Mouse (Mus musculus): ENCODE results near the gene Klhl5. TPM values are rescaled to one million over a fixed set of nuclear protein-coding genes. Genes with fewer than 3 reads are reported as not detected.
A peak's percentile ranks its signal among the peaks of the same experiment; 100 is the strongest.

The Klhl5 gene
- total RNA-seq (2021), result 10 to 100 TPM; 40.9 to 45.3 TPM

DNA sequence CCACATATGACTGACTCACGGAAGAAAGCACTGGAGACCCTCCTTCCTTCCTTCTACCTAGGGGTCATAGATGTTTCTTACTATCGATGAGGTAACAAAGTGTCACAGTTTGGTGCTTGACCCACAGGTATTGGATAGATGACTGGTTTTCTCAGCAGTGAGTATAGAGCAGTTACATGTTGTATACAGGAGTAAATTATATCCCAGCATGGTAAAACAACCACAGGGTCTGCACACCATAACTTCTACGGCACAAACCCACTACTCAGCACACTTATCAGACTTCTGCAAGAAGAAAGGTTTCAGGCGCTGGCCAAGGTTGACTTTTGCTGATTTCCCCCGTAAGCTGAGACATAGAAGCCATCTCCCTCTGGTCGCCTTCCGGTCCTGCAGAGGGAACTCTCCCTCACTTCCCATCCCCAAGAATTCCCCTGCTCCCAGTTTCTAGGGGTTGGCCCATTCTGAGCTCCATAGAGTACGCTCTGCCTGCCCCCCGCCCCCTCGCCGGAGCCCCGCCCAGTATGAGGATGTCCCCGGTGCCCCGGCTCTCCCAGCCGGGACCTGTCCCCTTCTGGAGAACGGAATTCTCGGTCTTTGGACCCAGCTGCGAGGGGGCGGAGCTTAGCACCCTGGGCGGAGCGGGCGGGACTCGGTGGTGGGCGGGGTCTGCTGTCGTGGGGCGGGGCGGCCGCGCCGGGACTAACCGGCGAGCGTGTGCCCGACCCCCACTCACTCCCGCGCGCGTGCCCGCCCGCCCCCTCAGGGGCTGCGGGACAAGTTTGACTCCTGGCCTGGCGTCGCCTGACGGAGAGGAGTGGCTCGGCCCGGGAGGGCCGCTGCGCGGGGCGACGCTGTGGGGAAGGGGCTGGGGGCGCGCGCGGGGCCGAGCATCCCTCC, at the start of gene Klhl5:
TSS of gene Klhl5 (plus strand) at position 664 of the 897 bp plus-strand sequence.
- peak; percentile 78 to 82 for DNase-seq (ENCODE audit: low spot score in 2 of 2)
- intact Hi-C loops (cut with DNase I), result no loop called here

- intact Hi-C loops (cut with DNase I), result no loop called here
- no peak for DNase-seq (ENCODE audit: low spot score in 2 of 2)
Measured at GRCm38 (mm10) chr5:65057596-65057995, 49.7 kb upstream of the Klhl5 start.

- DNase-seq (ENCODE audit: low spot score in 2 of 2), result no peak
- intact Hi-C loops (cut with DNase I), result no loop called here
Measured at GRCm38 (mm10) chr5:65059806-65060205, 47.5 kb upstream of the Klhl5 start.

DNA sequence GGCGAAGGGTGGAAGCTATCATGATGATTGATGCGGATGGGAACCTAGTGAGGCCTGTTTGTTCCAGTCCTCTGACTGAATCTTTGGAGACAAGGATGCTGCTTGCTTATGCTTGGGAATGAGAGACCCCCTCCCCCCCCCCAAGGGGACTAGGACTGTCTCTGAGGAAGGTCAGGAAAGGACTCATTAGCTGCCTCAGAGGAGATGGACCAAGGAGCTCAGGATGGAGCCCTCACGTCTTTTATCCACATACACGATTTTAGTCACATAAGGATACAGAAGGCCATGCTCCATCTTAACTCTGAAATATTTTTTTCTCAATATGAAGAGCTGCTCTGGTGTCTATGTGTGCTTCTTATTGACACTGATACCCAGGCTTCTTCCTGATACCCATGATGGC, 45.1 kb upstream of the Klhl5 start:
- intact Hi-C loops (cut with DNase I), result no loop called here
- no peak for DNase-seq (ENCODE audit: low spot score in 2 of 2)

DNA sequence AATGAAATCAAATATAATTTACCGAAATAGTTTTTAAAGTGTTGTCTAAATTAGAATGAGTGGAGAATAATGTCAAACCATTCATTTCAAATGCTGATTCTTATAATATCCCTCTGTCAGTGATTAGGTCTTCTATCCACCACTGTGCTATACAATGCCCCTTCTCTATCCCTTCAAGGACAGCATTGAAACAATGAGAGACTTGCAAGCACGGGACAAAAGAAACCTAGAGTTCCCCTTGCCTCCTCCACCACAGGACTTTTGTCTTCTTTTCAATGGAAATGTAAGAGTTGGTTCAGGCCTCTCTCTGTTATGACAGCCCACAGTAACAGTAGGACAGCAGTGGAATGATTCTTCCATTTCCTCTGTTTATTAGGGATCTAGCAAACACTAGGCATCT, 44.1 kb upstream of the Klhl5 start:
- intact Hi-C loops (cut with DNase I), result no loop called here
- DNase-seq (ENCODE audit: low spot score in 2 of 2), result no peak

GRCm38 (mm10) chr5:65068166-65068565, 39.2 kb upstream of the Klhl5 start:
- intact Hi-C loops (cut with DNase I), result no loop called here
- DNase-seq (ENCODE audit: low spot score in 2 of 2), result no peak

DNA sequence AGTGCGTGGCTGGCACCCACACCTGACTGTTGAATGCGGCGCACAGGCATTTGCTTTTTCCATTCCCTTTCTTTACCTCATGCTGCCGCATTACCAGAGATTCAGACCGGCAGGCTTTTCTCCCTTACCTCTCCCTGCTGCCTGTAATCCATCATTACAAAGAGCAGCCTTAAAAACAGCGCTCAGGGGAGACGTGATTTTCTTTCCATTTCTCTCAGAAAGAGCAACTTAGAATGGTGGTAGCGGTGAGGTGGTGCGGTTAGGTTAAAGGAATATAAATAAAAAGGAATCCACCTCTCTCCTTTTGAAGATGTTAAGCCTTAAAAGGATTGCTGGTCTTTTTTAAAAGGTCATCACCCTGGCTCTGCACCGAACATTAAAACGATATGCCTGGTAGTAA, 37.5 kb upstream of the Klhl5 start:
- intact Hi-C loops (cut with DNase I), result no loop called here
- DNase-seq (ENCODE audit: low spot score in 2 of 2), result no peak

DNA sequence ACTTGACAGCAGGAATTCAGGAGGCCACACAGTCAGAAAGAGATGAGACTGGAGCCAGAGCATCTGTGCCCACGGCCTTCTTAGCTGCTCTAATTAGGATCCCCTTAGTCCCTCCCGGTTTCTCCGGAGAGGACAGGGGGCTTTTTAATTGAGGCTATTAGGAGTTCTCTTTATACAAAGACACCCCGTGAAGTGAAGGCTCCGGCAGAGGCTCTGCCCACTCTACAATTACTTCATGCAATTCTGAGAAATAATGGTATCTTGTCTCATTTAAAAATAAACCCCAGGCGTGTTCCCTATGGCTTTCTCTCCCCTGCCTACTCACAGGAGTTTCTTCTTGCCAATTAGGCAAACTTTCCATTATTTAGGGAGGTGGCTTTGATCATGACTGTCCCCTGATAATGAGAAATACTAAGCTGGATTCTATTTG, 35.6 kb upstream of the Klhl5 start:
- intact Hi-C loops (cut with DNase I), result no loop called here
- peak in 1 of 2 experiments; percentile 14 for DNase-seq (ENCODE audit: low spot score in 2 of 2)

DNA sequence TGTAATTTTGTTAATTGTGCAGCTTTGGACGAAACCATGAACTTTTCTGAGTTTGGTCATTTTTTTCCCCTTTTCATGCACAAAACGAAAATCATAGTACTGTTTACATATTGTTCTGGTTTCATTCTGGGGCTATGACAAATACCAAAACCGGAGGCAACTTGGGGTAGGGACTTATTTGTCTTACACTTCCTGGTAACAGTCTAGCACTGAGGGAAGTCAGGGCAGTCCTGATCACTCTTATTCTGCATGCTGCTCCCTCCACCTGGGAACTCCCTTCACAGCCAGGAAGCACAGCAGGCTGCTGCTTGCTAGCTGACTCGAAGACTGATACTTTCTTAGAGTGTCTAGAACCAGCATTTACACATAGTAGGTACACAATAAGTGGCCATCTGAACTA, 34.1 kb upstream of the Klhl5 start:
- no peak for DNase-seq (ENCODE audit: low spot score in 2 of 2)
- intact Hi-C loops (cut with DNase I), result no loop called here

DNA sequence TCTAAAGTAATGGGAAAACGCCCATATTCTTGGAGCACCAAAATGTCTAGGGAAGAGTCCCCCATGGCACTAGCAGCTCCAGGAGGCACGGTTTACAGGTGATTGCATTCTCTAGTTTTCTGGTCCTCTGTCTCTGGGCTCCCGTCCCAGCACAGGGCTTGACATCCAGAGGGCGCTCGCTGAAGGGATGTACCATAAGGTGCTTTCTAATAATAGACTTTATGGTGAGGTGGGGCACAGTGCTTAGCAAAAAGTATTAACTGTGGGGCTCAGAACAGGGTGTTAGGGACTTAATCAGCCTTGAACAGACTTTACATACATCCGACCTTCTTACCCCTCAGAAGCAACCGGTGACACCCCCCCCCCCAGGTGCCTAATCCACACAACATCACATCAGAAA, 32.6 kb upstream of the Klhl5 start:
- intact Hi-C loops (cut with DNase I), result no loop called here
- no peak for DNase-seq (ENCODE audit: low spot score in 2 of 2)

GRCm38 (mm10) chr5:65076087-65076486, 31.3 kb upstream of the Klhl5 start:
- intact Hi-C loops (cut with DNase I), result no loop called here
- DNase-seq (ENCODE audit: low spot score in 2 of 2), result no peak

DNA sequence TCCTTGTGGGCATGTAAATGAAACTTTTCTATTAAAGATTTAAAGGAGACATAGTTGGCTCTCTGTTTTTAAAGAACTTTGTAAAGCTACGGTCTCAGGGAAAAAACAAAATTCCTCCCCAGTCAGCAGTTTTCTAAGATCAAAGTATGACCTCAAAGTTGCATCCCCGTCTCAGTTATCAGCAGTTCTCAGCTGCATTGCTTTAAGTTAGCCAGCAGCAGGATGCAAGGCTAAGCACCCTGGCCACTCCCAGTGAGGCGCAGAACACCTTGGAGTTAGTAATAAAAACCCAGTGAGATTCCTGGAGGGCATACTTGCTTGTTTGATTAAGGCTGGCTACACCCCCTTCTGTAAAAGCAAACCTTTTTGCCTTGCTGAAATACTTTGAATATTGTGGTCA, 30.6 kb upstream of the Klhl5 start:
- intact Hi-C loops (cut with DNase I), result no loop called here
- no peak for DNase-seq (ENCODE audit: low spot score in 2 of 2)

DNA sequence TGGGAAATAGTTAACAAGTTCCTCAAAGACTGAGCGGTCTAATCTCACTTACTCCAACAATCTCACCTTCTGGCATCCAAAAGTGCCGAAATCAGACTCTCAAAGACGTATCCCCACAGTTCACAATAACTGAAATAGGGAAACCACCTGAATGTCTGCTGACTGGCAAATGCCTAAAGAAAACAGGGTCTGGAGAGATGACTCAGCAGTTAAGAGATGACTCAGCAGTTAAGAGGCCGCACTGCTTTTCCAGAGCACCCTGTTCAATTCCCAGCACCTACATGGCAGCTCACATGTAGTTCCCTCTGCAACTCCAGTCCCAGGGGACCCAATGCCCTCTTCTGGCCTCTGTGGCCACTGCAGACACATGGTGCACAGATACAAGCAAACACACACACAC, 29.3 kb upstream of the Klhl5 start:
- DNase-seq (ENCODE audit: low spot score in 2 of 2), result no peak
- intact Hi-C loops (cut with DNase I), result no loop called here

DNA sequence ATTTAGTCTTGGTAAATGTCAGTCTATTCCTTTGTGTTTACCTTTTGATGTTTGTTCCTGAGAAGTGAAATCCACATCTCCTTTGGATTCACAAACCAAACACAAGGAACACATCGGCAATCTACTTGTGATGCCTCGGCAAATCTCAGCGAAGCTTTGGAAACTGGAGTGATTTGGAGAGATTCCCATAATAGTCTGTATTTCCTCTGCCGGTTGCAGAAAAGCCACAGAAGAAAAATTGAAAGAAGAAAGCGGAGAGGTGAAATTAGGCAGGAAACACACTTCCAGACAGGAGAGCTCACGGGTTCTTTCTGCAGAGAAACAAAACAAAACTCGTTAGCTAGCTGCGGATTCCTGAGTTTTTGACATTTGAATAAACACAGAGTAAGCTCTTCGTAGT, 27.5 kb upstream of the Klhl5 start:
- intact Hi-C loops (cut with DNase I), result no loop called here

DNA sequence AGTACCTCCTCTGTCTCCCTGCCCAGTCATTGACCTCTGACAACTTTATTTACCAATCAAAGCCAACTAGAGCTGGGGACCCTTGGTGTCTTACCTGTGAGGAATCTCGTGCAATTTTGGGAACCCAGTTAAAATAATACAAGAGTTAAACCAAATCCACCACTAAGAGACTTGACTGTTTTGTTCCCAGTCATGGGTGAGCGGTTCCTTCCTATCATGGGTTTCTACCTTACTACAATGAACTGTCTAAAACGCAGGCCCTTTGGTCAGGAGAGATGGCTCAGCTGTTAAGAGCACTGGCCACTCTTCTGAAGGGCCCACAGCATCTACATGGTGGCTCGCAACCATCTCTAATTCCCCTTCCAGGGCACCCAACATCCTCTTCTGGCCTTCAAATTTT, 25.5 kb upstream of the Klhl5 start:
- no peak for DNase-seq (ENCODE audit: low spot score in 2 of 2)
- intact Hi-C loops (cut with DNase I), result no loop called here

More for the DNA sequence above, 27.5 kb upstream of the Klhl5 start:
- peak; percentile 63 to 69 for DNase-seq (ENCODE audit: low spot score in 2 of 2)

DNA sequence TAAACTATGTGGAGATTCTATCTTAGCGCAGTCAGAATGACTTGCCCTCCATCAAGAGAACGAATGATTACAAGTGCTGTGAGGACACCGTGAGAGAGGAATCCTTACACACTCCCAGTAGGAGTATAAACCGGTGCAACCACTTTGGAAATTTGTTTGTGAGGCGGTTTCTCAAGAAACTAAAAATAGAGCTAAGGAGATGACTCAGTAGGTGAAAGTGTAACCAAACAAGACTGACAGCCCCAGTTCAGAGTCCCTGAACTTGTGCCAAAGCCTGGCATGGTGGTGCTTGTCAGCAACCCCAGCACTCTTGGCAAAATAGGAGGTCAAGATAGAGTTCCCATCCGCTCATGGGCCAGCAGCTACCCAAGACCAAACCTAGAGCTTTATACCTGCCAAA, 20.8 kb upstream of the Klhl5 start:
- intact Hi-C loops (cut with DNase I), result no loop called here

DNA sequence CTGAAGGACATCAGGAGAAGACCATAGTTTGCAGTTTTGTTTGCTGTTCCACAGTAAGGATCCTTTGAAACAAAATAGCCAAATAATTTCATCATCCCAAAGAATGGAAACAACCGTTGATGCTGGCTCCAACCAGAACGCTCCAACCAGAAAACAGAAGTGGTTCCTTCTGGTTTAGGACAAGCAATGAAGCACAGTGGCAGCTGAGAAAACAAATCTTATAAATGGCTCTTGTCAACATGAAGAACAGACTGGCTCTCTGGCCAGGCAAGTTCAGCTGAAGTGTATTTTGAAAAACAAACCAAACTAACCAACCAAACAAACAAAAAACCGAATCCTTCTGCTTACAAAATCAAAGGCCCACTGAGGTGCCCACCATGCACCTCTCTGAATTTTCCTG, 17.6 kb upstream of the Klhl5 start:
- intact Hi-C loops (cut with DNase I), result no loop called here
- no peak for DNase-seq (ENCODE audit: low spot score in 2 of 2)

More for the DNA sequence above, 20.8 kb upstream of the Klhl5 start:
- DNase-seq (ENCODE audit: low spot score in 2 of 2), result no peak

DNA sequence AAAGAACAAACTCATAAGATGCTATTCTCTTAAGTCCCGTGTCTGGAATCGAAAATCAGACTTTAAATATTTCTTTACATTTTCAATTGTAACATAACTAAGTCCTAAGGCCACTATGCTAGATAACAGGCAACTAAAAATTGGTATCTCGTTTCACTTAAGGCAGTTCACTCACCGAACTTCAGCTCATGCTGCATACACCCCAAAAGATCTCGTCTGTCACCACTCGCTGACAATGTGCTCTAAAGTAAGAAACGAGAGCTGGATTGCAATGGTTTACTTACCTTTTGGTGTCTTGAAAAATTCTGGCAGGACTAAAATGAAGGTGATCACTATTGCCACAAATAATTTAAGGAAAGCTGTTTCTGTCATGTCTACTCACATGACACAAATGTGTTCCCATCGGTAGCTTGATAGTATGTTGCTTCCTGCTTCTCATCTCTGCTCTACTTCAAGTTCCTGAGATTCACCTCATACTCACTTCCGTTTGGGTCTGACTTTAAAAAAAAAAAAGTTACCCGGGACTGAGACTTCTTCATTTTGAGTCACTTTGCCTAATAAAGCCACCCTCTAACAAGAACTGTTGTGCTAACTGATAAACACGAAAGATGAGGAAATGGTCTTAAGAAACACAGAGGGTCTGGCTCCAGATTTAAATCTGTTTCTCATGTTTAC, 16.0 kb upstream of the Klhl5 start:
- no peak for DNase-seq (ENCODE audit: low spot score in 2 of 2)
- intact Hi-C loops (cut with DNase I), result no loop called here

- no peak for DNase-seq (ENCODE audit: low spot score in 2 of 2)
- intact Hi-C loops (cut with DNase I), result no loop called here
Measured at GRCm38 (mm10) chr5:65091921-65092320, 15.4 kb upstream of the Klhl5 start, which contains the start of gene Tmem156. Gene Tmem156 (minus strand): TSS chr5:65092132.

DNA sequence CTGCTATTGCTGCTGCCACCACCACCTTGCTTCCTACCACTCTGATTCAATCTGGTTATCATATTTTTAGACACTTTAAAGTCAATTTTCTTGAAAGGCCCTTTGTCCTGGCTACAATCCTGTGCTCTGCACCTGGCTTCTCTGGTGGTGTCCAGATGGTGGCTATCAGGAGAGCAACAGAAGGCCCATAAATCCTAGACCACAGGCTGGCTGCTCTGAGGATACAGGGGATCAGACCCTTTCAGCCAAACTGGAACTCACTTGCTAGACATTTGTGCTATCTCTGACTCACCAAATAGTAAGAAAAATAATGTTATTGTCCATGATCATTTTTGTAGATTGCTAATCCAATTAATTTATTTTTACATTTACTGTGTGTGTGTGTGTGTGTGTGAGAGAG, 13.6 kb upstream of the Klhl5 start:
- intact Hi-C loops (cut with DNase I), result no loop called here
- no peak for DNase-seq (ENCODE audit: low spot score in 2 of 2)

Measured in left cerebral cortex, postnatal 25 days (tissue).